Mouse (Mus musculus): ENCODE results near the gene Fndc9.

DNA sequence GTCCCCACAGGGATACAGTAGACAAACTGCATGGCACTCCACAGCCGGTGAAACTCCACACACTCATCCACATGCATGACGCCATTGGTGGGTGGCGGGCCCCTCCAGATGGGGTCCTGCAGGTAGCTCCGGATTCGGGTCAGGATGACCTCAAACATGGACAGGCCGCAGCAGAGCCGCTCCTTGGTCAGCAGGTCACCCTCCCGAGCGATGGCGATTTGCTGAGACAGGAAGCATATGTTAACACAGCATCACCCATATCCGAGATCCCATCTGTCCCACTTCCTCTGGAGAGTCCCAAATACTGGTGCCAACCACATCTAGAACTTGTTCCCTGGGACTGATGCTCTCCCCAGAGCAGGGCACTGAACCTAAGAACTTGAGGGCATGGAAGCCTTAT, 34.7 kb upstream of the Fndc9 start:
- no peak for TF ChIP-seq EP300 (IDR thresholded peaks at IDR 0.05; ENCODE audit: low read depth)
- no peak for TF ChIP-seq CTCF (IDR thresholded peaks at IDR 0.05; ENCODE audit: low read depth)

Measured in heart, postnatal 0 days (tissue).